Mouse (Mus musculus): ENCODE measurements at regions not wholly inside any gene's neighbourhood (a gene's known extent, or its start where the extent isn't known, plus 50 kb on each side); places are given as distances from the start of the nearest gene placed in this dataset.

DNA sequence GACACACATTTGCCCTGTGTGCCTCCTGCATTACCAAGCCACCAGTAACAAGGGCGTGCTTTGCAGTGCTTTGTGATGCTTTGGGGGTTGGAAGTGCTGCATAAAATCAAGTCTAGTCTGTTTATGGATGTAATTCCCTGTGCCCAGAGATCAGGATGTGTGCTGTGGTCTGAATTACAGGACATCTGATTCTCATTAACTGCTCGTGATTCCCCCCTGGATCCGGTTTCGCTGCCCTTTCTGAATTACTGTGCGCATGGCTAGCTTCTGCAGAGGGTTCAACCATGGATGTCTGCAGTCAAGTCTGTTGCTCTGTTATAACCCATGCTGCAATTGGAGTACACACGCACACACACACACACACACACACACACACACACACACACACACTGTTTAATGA is 52.5 kb upstream of the Magi1 start:
- Histone ChIP-seq H3K4me2 (no peak overlapping the region), H3K27ac (ENCODE audit: poor library complexity, severe bottlenecking) (no peak overlapping the region)
- no peak for ATAC-seq (ENCODE audit: insufficient number of reproducible peaks, low FRiP score)

More for the DNA sequence above, 52.5 kb upstream of the Magi1 start:
- whole genome bisulfite sequencing, result 62% methylated on average over 6 of the region's 6 CpGs
- Histone ChIP-seq H3K4me1 (replicated peaks) (peaks cover 12% of the 10 kb centered on the region), H3K9ac (no peak overlapping the region), H3K36me3 (no peaks in the 10 kb centered on the region), H3K4me3 (no peak overlapping the region), H3K27me3 (replicated peaks) (no peaks in the 10 kb centered on the region), H3K9me3 (replicated peaks) (no peaks in the 10 kb centered on the region)

Measured in heart, embryonic 12.5 days (tissue).